Mouse (Mus musculus) MEL (cell line): ENCODE data around the gene Fam57b. TPM values are rescaled to one million over a fixed set of nuclear protein-coding genes. Genes with fewer than 3 reads are reported as not detected.

Experiments used
- DNase-seq: peaks from one replicate; pipeline ENCODE4 v3.0.0; 2011; ENCODE audit warnings: low read depth, low spot score
- H3K27ac ChIP-seq: 2 replicates; pipeline ENCODE4 v1.5.1; 2012; ENCODE audit warnings: low read depth, mild to moderate bottlenecking, control low read depth, low read length, moderate library complexity; ENCODE audit not compliant: control insufficient read depth
- H3K27me3 ChIP-seq, 2 experiments: fragments of 150-350 bp in 1 of 2; sonication (generic) in 1 of 2; 2 replicates each; pipeline ENCODE4 v1.6.1; 2012; ENCODE audit warnings: low read length in 2 of 2, mild to moderate bottlenecking in 2 of 2, improper control_type of control experiment in 1 of 2, moderate library complexity in 1 of 2; ENCODE audit not compliant: insufficient read depth in 2 of 2, control insufficient read depth in 1 of 2
- H3K36me3 ChIP-seq, 2 experiments: 2 replicates each; pipeline ENCODE4 v1.6.1; 2012 to 2014; ENCODE audit warnings: low read length in 2 of 2, improper control_type of control experiment in 1 of 2, inconsistent platforms in 1 of 2, mild to moderate bottlenecking in 1 of 2; ENCODE audit not compliant: insufficient read depth in 2 of 2, control insufficient read depth in 1 of 2
- H3K4me1 ChIP-seq, 2 experiments: fragments of 150-350 bp in 1 of 2; sonication (generic) in 1 of 2; 2 replicates each; pipeline ENCODE4 v1.6.1; 2012; ENCODE audit warnings: low read length in 2 of 2, improper control_type of control experiment in 1 of 2, mild to moderate bottlenecking in 1 of 2; ENCODE audit not compliant: insufficient read depth in 2 of 2, control insufficient read depth in 1 of 2
- H3K4me3 ChIP-seq, 2 experiments: fragments of 150-350 bp in 1 of 2; sonication (generic) in 1 of 2; 2 replicates each; pipeline ENCODE4 v1.5.1; 2012; ENCODE audit warnings: low read depth in 2 of 2, low read length in 2 of 2, mild to moderate bottlenecking in 2 of 2, moderate library complexity in 2 of 2, control low read depth in 1 of 2, improper control_type of control experiment in 1 of 2; ENCODE audit not compliant: control insufficient read depth in 1 of 2, insufficient read depth in 1 of 2
- H3K79me2 ChIP-seq: 2 replicates; pipeline ENCODE4 v1.6.1; 2012; ENCODE audit warnings: mild to moderate bottlenecking, low read length, moderate library complexity; ENCODE audit not compliant: control insufficient read depth, poor library complexity, insufficient read depth
- H3K9ac ChIP-seq: 2 replicates; pipeline ENCODE4 v1.6.1; 2012; ENCODE audit warnings: low read depth, mild to moderate bottlenecking, control low read depth, low read length, moderate library complexity; ENCODE audit not compliant: control insufficient read depth, poor library complexity, severe bottlenecking
- H3K9me3 ChIP-seq: fragments of 150-350 bp; sonication (generic); replicated peaks from 2 replicates; pipeline ENCODE4 v1.6.1; 2012; ENCODE audit warnings: mild to moderate bottlenecking, low read length, improper control_type of control experiment, moderate library complexity; ENCODE audit not compliant: insufficient read depth
- CHD1 ChIP-seq: IDR thresholded peaks from 2 replicates; pipeline ENCODE4 v1.6.1; 2012; ENCODE audit warnings: low read depth, mild to moderate bottlenecking, inconsistent platforms, low read length, improper control_type of control experiment
- CHD2 ChIP-seq: IDR thresholded peaks from 2 replicates; pipeline ENCODE4 v1.6.1; 2011; ENCODE audit warnings: low read length, improper control_type of control experiment
- CTCF ChIP-seq, 3 experiments: IDR thresholded peaks in 2 of 3; conservative IDR thresholded peaks in 1 of 3; 2 replicates each; pipeline ENCODE4 v1.5.1; 2011 to 2012; ENCODE audit warnings: low read length in 3 of 3, low read depth in 2 of 3, mild to moderate bottlenecking in 2 of 3, improper control_type of control experiment in 1 of 3, inconsistent platforms in 1 of 3, mixed read lengths in 1 of 3, moderate library complexity in 1 of 3; ENCODE audit not compliant: control insufficient read depth in 1 of 3, insufficient read depth in 1 of 3, poor library complexity in 1 of 3, severe bottlenecking in 1 of 3
- ELF1 ChIP-seq: IDR thresholded peaks from 2 replicates; pipeline ENCODE4 v1.6.1; 2014; ENCODE audit warnings: low read depth, mild to moderate bottlenecking, inconsistent platforms, low read length, improper control_type of control experiment, moderate library complexity
- ETS1 ChIP-seq: IDR thresholded peaks from 2 replicates; pipeline ENCODE4 v1.6.1; 2012; ENCODE audit warnings: low read depth, mild to moderate bottlenecking, inconsistent platforms, low read length, improper control_type of control experiment, moderate library complexity
- GABPA ChIP-seq: IDR thresholded peaks from 2 replicates; pipeline ENCODE4 v1.6.1; 2012; ENCODE audit warnings: low read depth, mild to moderate bottlenecking, inconsistent platforms, low read length, improper control_type of control experiment, moderate library complexity
- HCFC1 ChIP-seq: IDR thresholded peaks from 2 replicates; pipeline ENCODE4 v1.6.1; 2012; ENCODE audit warnings: low read depth, mild to moderate bottlenecking, inconsistent platforms, low read length, improper control_type of control experiment, moderate library complexity
- KAT2A ChIP-seq: conservative IDR thresholded peaks from 2 replicates; pipeline ENCODE4 v1.6.1; 2012; ENCODE audit warnings: low read depth, low read length, improper control_type of control experiment, inconsistent platforms
- MAX ChIP-seq: IDR thresholded peaks from 2 replicates; pipeline ENCODE4 v1.6.1; 2011; ENCODE audit warnings: low read length, improper control_type of control experiment
- MAZ ChIP-seq: IDR thresholded peaks from 2 replicates; pipeline ENCODE4 v1.6.1; 2012; ENCODE audit warnings: low read depth, mild to moderate bottlenecking, inconsistent platforms, low read length, improper control_type of control experiment
- MYB ChIP-seq: IDR thresholded peaks from 2 replicates; pipeline ENCODE4 v1.6.1; 2011; ENCODE audit warnings: mild to moderate bottlenecking, low read depth, low read length, improper control_type of control experiment
- MYC ChIP-seq: IDR thresholded peaks from 2 replicates; pipeline ENCODE4 v1.6.1; 2011; ENCODE audit warnings: low read depth, mild to moderate bottlenecking, low read length, improper control_type of control experiment, moderate library complexity
- POLR2A ChIP-seq, 2 experiments: IDR thresholded peaks; 2 replicates each; pipeline ENCODE4 v1.6.1; 2011 to 2012; ENCODE audit warnings: low read length in 2 of 2, mild to moderate bottlenecking in 2 of 2, control low read depth in 1 of 2, improper control_type of control experiment in 1 of 2, low read depth in 1 of 2, moderate library complexity in 1 of 2; ENCODE audit not compliant: control insufficient read depth in 1 of 2, insufficient read depth in 1 of 2, poor library complexity in 1 of 2
- POLR2AphosphoS2 ChIP-seq: IDR thresholded peaks from 2 replicates; pipeline ENCODE4 v1.6.1; 2011; ENCODE audit warnings: low read length, improper control_type of control experiment
- POLR2AphosphoS5 ChIP-seq: IDR thresholded peaks from 2 replicates; pipeline ENCODE4 v1.6.1; 2012; ENCODE audit warnings: low read depth, borderline replicate concordance, mild to moderate bottlenecking, inconsistent platforms, low read length, moderate library complexity, mixed read lengths
- RCOR1 ChIP-seq: IDR thresholded peaks from 2 replicates; pipeline ENCODE4 v1.6.1; 2012; ENCODE audit warnings: low read depth, mild to moderate bottlenecking, inconsistent platforms, low read length, improper control_type of control experiment
- SIN3A ChIP-seq: IDR thresholded peaks from 2 replicates; pipeline ENCODE4 v1.6.1; 2012; ENCODE audit warnings: low read length, improper control_type of control experiment, inconsistent platforms
- SMC3 ChIP-seq: IDR thresholded peaks from 2 replicates; pipeline ENCODE4 v1.6.1; 2011; ENCODE audit warnings: low read depth, low read length, improper control_type of control experiment
- TBP ChIP-seq: IDR thresholded peaks from 2 replicates; pipeline ENCODE4 v1.8.0; 2011; ENCODE audit warnings: low read depth, low read length, improper control_type of control experiment
- TCF12 ChIP-seq: IDR thresholded peaks from 2 replicates; pipeline ENCODE4 v1.6.1; 2014; ENCODE audit warnings: low read depth, mild to moderate bottlenecking, inconsistent platforms, low read length, improper control_type of control experiment, moderate library complexity
- ZMIZ1 ChIP-seq: IDR thresholded peaks from 2 replicates; pipeline ENCODE4 v1.6.1; 2012; ENCODE audit warnings: low read depth, mild to moderate bottlenecking, inconsistent platforms, low read length, improper control_type of control experiment, moderate library complexity
- polyA plus RNA-seq, 2 experiments: library from polyadenylated mRNA; stranded (reverse) in 1 of 2; unstranded in 1 of 2; fragments of >175 nt in 1 of 2; fragments of >200 nt in 1 of 2; gene quantifications; 2 replicates each; pipeline versions ENCODE4 v1.2.1 to v1.2.4; 2012; ENCODE audit warnings: low replicate concordance in 2 of 2, low read depth in 1 of 2; ENCODE audit not compliant: insufficient read length in 2 of 2, insufficient read depth in 1 of 2, missing spikeins in 1 of 2
- total RNA-seq: library from RNA; depleted of rRNA; stranded (reverse); fragments of 300-350 nt; gene quantifications from 2 replicates; pipeline ENCODE4 v1.2.3, GENCODE M21; 2012

Fam57b gene
- total and polyA plus RNA-seq, 3 experiments: 0.50 to 1.7 TPM; not detected in 1

DNA sequence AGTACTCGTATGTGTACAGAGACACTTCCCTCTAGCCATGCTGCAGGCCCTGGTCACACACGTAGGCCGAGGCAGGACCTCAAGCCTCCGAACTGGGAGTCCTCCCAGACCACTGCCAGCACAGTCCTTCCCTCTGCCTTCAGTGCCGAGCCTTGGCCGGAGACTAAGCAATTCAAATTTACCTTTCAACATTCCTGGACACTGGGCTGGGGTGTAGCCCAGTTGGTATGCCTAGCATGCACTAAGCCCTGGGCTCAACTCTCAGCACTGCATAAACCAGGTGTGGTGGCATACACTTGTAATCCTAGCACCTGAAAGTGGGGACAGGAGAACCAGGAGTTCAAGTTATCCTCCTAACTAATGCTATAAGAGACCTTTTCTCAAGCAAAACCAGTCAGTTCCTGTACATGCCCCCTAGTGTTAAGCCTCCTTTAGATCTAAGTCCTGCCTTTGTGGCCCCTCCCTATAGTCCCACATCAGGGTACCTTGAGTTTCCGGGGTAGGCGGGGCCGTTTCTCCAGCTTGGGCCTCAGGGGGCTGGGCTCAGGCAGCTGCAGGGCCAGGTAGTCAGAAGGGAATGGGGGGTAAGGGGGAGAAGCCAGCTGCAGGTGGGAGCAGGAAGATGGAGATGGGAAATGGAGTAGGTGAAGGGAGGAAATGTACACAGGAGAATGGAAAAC, 59.4 kb downstream of the Fam57b start:
- no peak overlapping the region for H3K27ac ChIP-seq
- H3K4me3 ChIP-seq: no peak overlapping the region
- H3K4me1 ChIP-seq: peaks cover 0 to 5% of the 10 kb centered on the region in 2 experiments; a peak in 3 of 4 replicates
- H3K27me3 ChIP-seq: no peaks in the 10 kb centered on the region
- peaks cover 21% of the 10 kb centered on the region for H3K79me2 ChIP-seq
- no peak overlapping the region for H3K9ac ChIP-seq
- H3K9me3 ChIP-seq: no peaks in the 10 kb centered on the region
- no peak for TF ChIP-seq ELF1
- no peak for TF ChIP-seq KAT2A
- no peak for TF ChIP-seq POLR2AphosphoS2
- TF ChIP-seq POLR2A (IDR thresholded peaks at IDR 0.05; ENCODE audit: control insufficient read depth in 1 of 2, insufficient read depth in 1 of 2, low read depth in 1 of 2, low read length in 2 of 2, poor library complexity in 1 of 2): no peak
- TF ChIP-seq GABPA: no peak
- no peak for TF ChIP-seq CTCF (IDR thresholded peaks at IDR 0.05 in 2 of 3, conservative IDR thresholded peaks at IDR 0.05 in 1 of 3; ENCODE audit: control insufficient read depth in 1 of 3, insufficient read depth in 1 of 3, low read depth in 2 of 3, low read length in 3 of 3, poor library complexity in 1 of 3, severe bottlenecking in 1 of 3)
- TF ChIP-seq POLR2AphosphoS5: no peak
- no peak for TF ChIP-seq SMC3
- H3K36me3 ChIP-seq: peaks cover 11 to 17% of the 10 kb centered on the region in 2 experiments
- no peak for DNase-seq

DNA sequence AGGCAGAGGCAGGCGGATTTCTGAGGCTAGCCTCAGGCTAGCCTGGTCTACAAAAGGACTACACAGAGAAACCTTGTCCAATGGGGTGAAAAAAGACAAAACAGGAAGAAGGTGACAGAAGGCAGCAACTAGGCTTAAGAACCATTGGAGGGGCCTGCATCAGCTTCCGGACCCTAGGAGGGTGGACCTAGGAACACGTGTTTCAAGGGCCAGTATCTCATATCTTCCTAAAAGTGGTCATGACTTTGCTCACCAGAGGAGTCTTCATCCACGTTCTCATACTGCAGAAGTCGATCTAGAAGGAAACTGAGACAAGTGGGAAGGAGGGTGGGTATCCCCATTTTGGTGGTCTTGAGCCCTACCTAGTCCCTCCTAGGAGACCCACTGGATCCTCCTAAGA, 63.5 kb downstream of the Fam57b start:
- Histone ChIP-seq H3K9ac (peak overlapping the region; percentile 89), H3K36me3 (peaks cover 1 to 22% of the 10 kb centered on the region in 2 experiments), H3K4me3 (peak overlapping the region; percentile 53 to 83), H3K27ac (peak overlapping the region; percentile 92), H3K4me1 (peaks cover 2 to 19% of the 10 kb centered on the region in 2 experiments; a peak in 3 of 4 replicates)
- peak; percentile 60 for DNase-seq
- TF ChIP-seq MAX (peak; percentile 82), CHD2 (no peak), CHD1 (peak; percentile 65; the same call in 1 of the 2 replicates), MYC (peak; percentile 88), POLR2A (IDR thresholded peaks at IDR 0.05; ENCODE audit: control insufficient read depth in 1 of 2, insufficient read depth in 1 of 2, low read depth in 1 of 2, low read length in 2 of 2, poor library complexity in 1 of 2) (peak in 1 of 2 experiments; percentile 2; a peak in 1 of 4 replicates)
- TF ChIP-seq, all 39 proteins: peak for 4
- Histone ChIP-seq H3K27me3 (no peaks in the 10 kb centered on the region), H3K79me2 (peaks cover 26% of the 10 kb centered on the region), H3K9me3 (no peaks in the 10 kb centered on the region)

DNA sequence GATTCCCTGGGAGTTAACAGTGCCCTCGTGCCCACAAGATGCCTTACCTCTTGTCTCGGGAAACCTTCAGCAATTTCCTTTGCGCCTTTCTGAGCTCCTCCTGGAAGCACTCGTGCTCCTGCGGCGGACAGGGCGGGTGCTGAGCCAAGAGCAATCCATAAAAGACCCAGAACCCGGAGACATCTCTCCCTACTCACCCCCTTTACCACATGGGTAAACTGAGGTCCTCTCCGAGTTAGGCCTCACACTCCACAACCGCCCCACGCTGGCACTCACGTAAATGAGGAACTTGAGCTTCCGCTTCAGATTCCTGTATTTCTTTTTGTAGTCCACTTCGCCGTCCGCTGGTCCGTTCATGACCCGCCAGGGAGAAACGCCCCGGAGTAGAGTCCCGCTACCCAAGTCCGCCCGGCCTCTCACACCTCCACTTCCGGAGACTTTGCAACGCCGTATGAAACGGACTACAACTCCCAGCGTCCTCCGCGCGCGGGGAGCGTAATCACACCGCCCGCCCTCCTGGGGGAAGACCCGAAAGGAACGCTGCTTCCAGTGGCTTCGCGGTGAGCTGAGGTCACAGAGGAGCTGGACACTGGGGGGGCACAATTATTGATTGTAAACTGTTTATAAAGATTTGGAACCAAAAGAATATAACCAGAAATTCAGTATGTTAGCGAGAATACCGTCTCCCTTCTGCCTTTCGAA, 64.1 kb downstream of the Fam57b start, which contains the start of gene Hirip3:
Hirip3 (plus strand) TSS at position 544 of the 702 bp plus-strand sequence.
- DNase-seq: peak; percentile 96
- peaks cover 1 to 22% of the 10 kb centered on the region in 2 experiments for H3K36me3 ChIP-seq
- no peaks in the 10 kb centered on the region for H3K27me3 ChIP-seq
- H3K9ac ChIP-seq: peak within 1 kb of the TSS; percentile 89
- H3K4me1 ChIP-seq: peaks cover 2 to 19% of the 10 kb centered on the region in 2 experiments; a peak in 3 of 4 replicates
- H3K79me2 ChIP-seq: peaks cover 26% of the 10 kb centered on the region
- peak within 1 kb of the TSS; percentile 92 for H3K27ac ChIP-seq
- no peaks in the 10 kb centered on the region for H3K9me3 ChIP-seq
- H3K4me3 ChIP-seq: peak within 1 kb of the TSS; percentile 53 to 83
- peak; percentile 96 for TF ChIP-seq ELF1
- TF ChIP-seq SIN3A: peak; percentile 72
- peak; percentile 37 for TF ChIP-seq ETS1
- no peak for TF ChIP-seq CTCF (IDR thresholded peaks at IDR 0.05 in 2 of 3, conservative IDR thresholded peaks at IDR 0.05 in 1 of 3; ENCODE audit: control insufficient read depth in 1 of 3, insufficient read depth in 1 of 3, low read depth in 2 of 3, low read length in 3 of 3, poor library complexity in 1 of 3, severe bottlenecking in 1 of 3)
- peak; percentile 90 for TF ChIP-seq MAZ
- no peak; the same call in none of the 2 replicates for TF ChIP-seq MAX
- no peak for TF ChIP-seq MYB
- TF ChIP-seq ZMIZ1: peak; percentile 43; the same call in 1 of the 2 replicates
- peak; percentile 88; the same call in 1 of the 2 replicates for TF ChIP-seq POLR2AphosphoS2
- TF ChIP-seq TCF12: peak; percentile 64; the same call in 1 of the 2 replicates
- TF ChIP-seq POLR2A (IDR thresholded peaks at IDR 0.05; ENCODE audit: control insufficient read depth in 1 of 2, insufficient read depth in 1 of 2, low read depth in 1 of 2, low read length in 2 of 2, poor library complexity in 1 of 2): peak; percentile 47 to 84
- no peak for TF ChIP-seq TBP
- TF ChIP-seq POLR2AphosphoS5: no peak
- 0 out of 2 replicates have a peak, but pooled peaks have one; percentile 7 for TF ChIP-seq RCOR1
- peak; percentile 97 for TF ChIP-seq HCFC1
- TF ChIP-seq KAT2A: peak; percentile 74; the same call in 1 of the 2 replicates
